Mouse (Mus musculus) erythroblast, embryonic 14.5 days (primary cell): Measurements from ENCODE around the gene Ifngr1.

Source experiments
- GATA1 ChIP-seq: IDR thresholded peaks from 2 replicates; pipeline ENCODE4 v1.6.1; 2012; ENCODE audit warnings: low read length, inconsistent platforms, mixed read lengths
- TAL1 ChIP-seq: IDR thresholded peaks from 3 replicates; pipeline ENCODE4 v1.6.1; 2012; ENCODE audit warnings: low read length, inconsistent platforms, mixed read lengths

DNA sequence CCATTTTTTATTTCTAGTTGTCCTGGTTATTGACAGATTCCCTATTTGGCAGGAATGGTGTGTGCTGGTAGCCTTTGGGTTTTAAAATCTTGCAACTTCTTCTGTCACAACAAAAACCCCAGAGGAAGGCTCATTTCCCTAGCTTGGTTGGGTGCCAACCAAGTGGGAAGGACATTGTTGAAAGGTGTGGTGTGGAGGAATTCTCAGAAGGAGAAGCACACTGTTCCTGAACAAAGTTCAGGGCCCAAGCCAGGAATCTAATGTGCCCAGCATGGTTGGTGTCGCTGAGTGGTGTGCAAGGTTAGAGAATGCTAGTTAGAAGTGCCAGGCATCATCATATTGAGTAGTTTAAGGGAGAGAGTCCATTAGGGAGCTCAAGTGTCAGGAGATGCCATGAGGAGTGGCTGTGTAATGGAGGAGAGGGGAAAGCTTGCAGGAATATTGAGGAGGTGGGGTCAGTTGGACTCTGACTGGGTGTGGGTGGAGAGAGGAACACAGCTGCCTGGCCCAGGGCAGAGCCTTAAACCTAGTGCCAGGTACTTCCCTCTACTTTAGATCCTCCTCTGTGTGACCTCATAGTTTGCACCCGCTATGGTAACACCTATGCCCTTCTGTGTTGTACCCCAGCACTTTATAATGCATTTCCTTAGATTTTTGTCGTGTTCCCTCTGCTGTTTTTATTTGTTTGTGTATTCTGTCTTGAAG is 2.6 kb downstream of the Ifngr1 start:
- TF ChIP-seq GATA1 (no peak), TAL1 (no peak)
